Mouse (Mus musculus): ENCODE results near the gene Lce1m. TPM values are rescaled to one million over a fixed set of nuclear protein-coding genes. Genes with fewer than 3 reads are reported as not detected.

Gene Lce1m
- polyA plus RNA-seq, 1 experiment from 2014 or later = not detected

- Histone ChIP-seq H3K9me3 (no peaks in the 10 kb centered on the region), H3K4me1 (no peaks in the 10 kb centered on the region), H3K4me3 (no peak overlapping the region), H3K27me3 (ENCODE audit: poor library complexity, severe bottlenecking) (no peaks in the 10 kb centered on the region), H3K36me3 (replicated peaks) (no peaks in the 10 kb centered on the region), H3K27ac (no peak overlapping the region)
- DNase-seq (ENCODE audit: extremely low spot score, low spot score) = no peak
- WGBS = 86% methylated on average over 3 of the region's 3 CpGs
Measured at GRCm38 (mm10) chr3:93000621-93001020, 18.2 kb downstream of the Lce1m start.

GRCm38 (mm10) chr3:92998691-92999090, 20.2 kb downstream of the Lce1m start:
- no peaks in the 10 kb centered on the region for H3K9me3 ChIP-seq
- DNase-seq (ENCODE audit: extremely low spot score, low spot score) = peak; percentile 71
- no peaks in the 10 kb centered on the region for H3K36me3 ChIP-seq (replicated peaks)
- WGBS = 7% methylated on average over 7 of the region's 7 CpGs
- H3K27ac ChIP-seq = no peak overlapping the region
- H3K4me1 ChIP-seq = no peaks in the 10 kb centered on the region
- H3K4me3 ChIP-seq = no peak overlapping the region
- H3K27me3 ChIP-seq (ENCODE audit: poor library complexity, severe bottlenecking) = no peaks in the 10 kb centered on the region

GRCm38 (mm10) chr3:92991926-92992325, 26.9 kb downstream of the Lce1m start, which contains the start of gene Lce3f:
Gene Lce3f, plus strand, starts transcription at chr3:92992226.
- no peak for DNase-seq (ENCODE audit: extremely low spot score, low spot score)
- H3K27me3 ChIP-seq (ENCODE audit: poor library complexity, severe bottlenecking) = no peaks in the 10 kb centered on the region
- H3K36me3 ChIP-seq (replicated peaks) = no peaks in the 10 kb centered on the region
- no peaks in the 10 kb centered on the region for H3K9me3 ChIP-seq
- H3K4me3 ChIP-seq = no peak within 1 kb of the TSS
- no peaks in the 10 kb centered on the region for H3K4me1 ChIP-seq
- H3K27ac ChIP-seq = no peak within 1 kb of the TSS

GRCm38 (mm10) chr3:92978484-92978883, 40.4 kb downstream of the Lce1m start:
- H3K27ac ChIP-seq = no peak overlapping the region
- no peaks in the 10 kb centered on the region for H3K27me3 ChIP-seq (ENCODE audit: poor library complexity, severe bottlenecking)
- H3K4me1 ChIP-seq = no peaks in the 10 kb centered on the region
- no peak overlapping the region for H3K4me3 ChIP-seq
- DNase-seq (ENCODE audit: extremely low spot score, low spot score) = no peak
- WGBS = 78% methylated on average over 2 of the region's 2 CpGs
- no peaks in the 10 kb centered on the region for H3K9me3 ChIP-seq
- H3K36me3 ChIP-seq (replicated peaks) = no peaks in the 10 kb centered on the region

Other genes starting within 250 kb of the Lce1m start
- gene Lce1i, start 240.2 kb downstream of the Lce1m start, polyA plus RNA-seq (2016; fragmentation: Nextera tagmentation; extraction: Ambion mirVana) = not detected in 2 replicates
- gene Lce1j, start 228.5 kb downstream of the Lce1m start, polyA plus RNA-seq (2016; fragmentation: Nextera tagmentation; extraction: Ambion mirVana) = not detected in 2 replicates
- not detected in 2 replicates for gene Lce1k, start 211.2 kb downstream of the Lce1m start, polyA plus RNA-seq (2016; fragmentation: Nextera tagmentation; extraction: Ambion mirVana)
- gene Kprp, start 191.8 kb downstream of the Lce1m start, polyA plus RNA-seq (2016; fragmentation: Nextera tagmentation; extraction: Ambion mirVana) = not detected in 2 replicates
- not detected in 2 replicates for gene Lce1l, start 167.8 kb downstream of the Lce1m start, polyA plus RNA-seq (2016; fragmentation: Nextera tagmentation; extraction: Ambion mirVana)
- not detected in 2 replicates for gene 2310050C09Rik, start 148.8 kb downstream of the Lce1m start, polyA plus RNA-seq (2016; fragmentation: Nextera tagmentation; extraction: Ambion mirVana)
- gene Lce3a, start 92.8 kb downstream of the Lce1m start, polyA plus RNA-seq (2016; fragmentation: Nextera tagmentation; extraction: Ambion mirVana) = not detected in 2 replicates
- gene Lce3b, start 86.1 kb downstream of the Lce1m start, polyA plus RNA-seq (2016; fragmentation: Nextera tagmentation; extraction: Ambion mirVana) = not detected in 2 replicates
- not detected in 2 replicates for gene Lce3c, start 74.6 kb downstream of the Lce1m start, polyA plus RNA-seq (2016; fragmentation: Nextera tagmentation; extraction: Ambion mirVana)
- gene Lce3d, start 61.7 kb downstream of the Lce1m start, polyA plus RNA-seq (2016; fragmentation: Nextera tagmentation; extraction: Ambion mirVana) = not detected in 2 replicates
- gene Lce3e, start 52.0 kb downstream of the Lce1m start, polyA plus RNA-seq (2016; fragmentation: Nextera tagmentation; extraction: Ambion mirVana) = not detected in 2 replicates
- gene Lce3f, start 26.8 kb downstream of the Lce1m start, polyA plus RNA-seq (2016; fragmentation: Nextera tagmentation; extraction: Ambion mirVana) = not detected in 2 replicates
- 0.31 TPM in 1 of 2 replicates, not detected in the other for gene Crct1, start 3.4 kb downstream of the Lce1m start, polyA plus RNA-seq (2016; fragmentation: Nextera tagmentation; extraction: Ambion mirVana)
- gene Gm4858, start 49.8 kb upstream of the Lce1m start, polyA plus RNA-seq (2016; fragmentation: Nextera tagmentation; extraction: Ambion mirVana) = not detected in 2 replicates
- gene Crnn, start 125.7 kb upstream of the Lce1m start, polyA plus RNA-seq (2016; fragmentation: Nextera tagmentation; extraction: Ambion mirVana) = not detected in 2 replicates
- not detected in 2 replicates for gene Flg2, start 178.2 kb upstream of the Lce1m start, polyA plus RNA-seq (2016; fragmentation: Nextera tagmentation; extraction: Ambion mirVana)

Data from forebrain, embryonic 10.5 days (tissue).